Mouse (Mus musculus) liver, postnatal 0 days (tissue): ENCODE measurements around the gene Scn4a.

ENCODE experiments used
- CTCF ChIP-seq: sonication (generic); IDR thresholded peaks from 2 replicates; pipeline ENCODE4 v1.5.1; 2016; ENCODE audit warnings: antibody characterized with exemption, low read depth
- EP300 ChIP-seq: IDR thresholded peaks from 2 replicates; pipeline ENCODE4 v1.6.1; 2016; ENCODE audit warnings: antibody characterized with exemption, low read depth, mild to moderate bottlenecking

DNA sequence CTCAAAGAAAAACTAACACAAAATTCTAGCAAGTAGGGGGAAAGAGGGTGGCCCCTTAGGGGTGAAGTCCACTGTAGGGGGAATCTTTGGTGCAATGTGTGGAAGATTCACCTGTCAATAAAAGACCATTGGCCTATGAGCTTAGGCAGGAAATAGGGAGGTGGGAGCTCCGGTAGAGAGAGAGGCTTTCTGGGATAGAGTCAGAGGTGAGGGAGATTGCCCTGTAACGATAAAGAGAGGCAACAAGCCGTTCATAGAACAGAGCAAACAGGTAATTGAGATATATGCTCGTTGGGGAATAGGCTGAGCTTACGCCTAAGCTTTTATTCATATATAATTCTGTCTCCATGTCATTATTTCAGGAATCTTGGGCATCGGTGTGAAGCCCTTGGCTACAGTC, 33.9 kb upstream of the Scn4a start:
- TF ChIP-seq EP300: no peak
- no peak for TF ChIP-seq CTCF
